Mouse (Mus musculus) stomach, embryonic 14.5 days (tissue): Measurements from ENCODE around the gene Timm29. TPM values are rescaled to one million over a fixed set of nuclear protein-coding genes. Genes with fewer than 3 reads are reported as not detected.
"Not testable (repeated sequence)": the region's sequence is repeated elsewhere in the genome, so short reads cannot be mapped to it uniquely, and the experiment has no call there.

Experiments used
- ATAC-seq: fragments of 200-750 bp; cut with Nextera tagmentation; 2 replicates; pipeline ENCODE4 v1.8.0; 2017; ENCODE audit warnings: low read depth, moderate TSS enrichment; ENCODE audit not compliant: insufficient number of reproducible peaks, insufficient read depth, low FRiP score
- H3K27ac ChIP-seq: fragments of 300-500 bp; sonication (generic); 2 replicates; pipeline ENCODE4 v1.5.1; 2014; ENCODE audit warnings: mild to moderate bottlenecking, low read length, moderate library complexity, mixed read lengths
- H3K27me3 ChIP-seq: fragments of 300-500 bp; sonication (generic); 2 replicates; pipeline ENCODE4 v1.6.1; 2014; ENCODE audit warnings: low read length, control low read depth, mixed read lengths; ENCODE audit not compliant: control insufficient read depth, insufficient read depth
- H3K36me3 ChIP-seq: fragments of 300-500 bp; sonication (generic); 2 replicates; pipeline ENCODE4 v1.6.1; 2014; ENCODE audit warnings: mild to moderate bottlenecking, control low read depth, low read length, moderate library complexity, mixed read lengths; ENCODE audit not compliant: control insufficient read depth, insufficient read depth
- H3K4me1 ChIP-seq: fragments of 300-500 bp; sonication (generic); 2 replicates; pipeline ENCODE4 v1.6.1; 2014; ENCODE audit warnings: low read length, control low read depth, mixed read lengths; ENCODE audit not compliant: control insufficient read depth, insufficient read depth
- H3K4me2 ChIP-seq: fragments of 300-500 bp; sonication (generic); replicated peaks from 2 replicates; pipeline ENCODE4 v1.6.1; 2014; ENCODE audit warnings: low read depth, low read length, control low read depth
- H3K4me3 ChIP-seq: fragments of 300-500 bp; sonication (generic); 2 replicates; pipeline ENCODE4 v1.5.1; 2014; ENCODE audit warnings: low read depth, low read length, control low read depth
- H3K9ac ChIP-seq: fragments of 300-500 bp; sonication (generic); replicated peaks from 2 replicates; pipeline ENCODE4 v1.6.1; 2014; ENCODE audit warnings: low read depth, mild to moderate bottlenecking, control low read depth, low read length, moderate library complexity, mixed read lengths
- H3K9me3 ChIP-seq: fragments of 300-500 bp; sonication (generic); 2 replicates; pipeline ENCODE4 v1.6.1; 2016; ENCODE audit warnings: low read depth, low read length, control low read depth; ENCODE audit not compliant: control insufficient read depth
- WGBS: fragments of 180-500 bp; shearing (Covaris S2); extraction: QIAGEN DNeasy Blood & Tissue Kit; methylation state at CpG from one replicate; pipeline ENCODE4 v1.1.7; 2014; 5-methylcytosine and 5-hydroxymethylcytosine counted together
- polyA plus RNA-seq: library from polyadenylated mRNA; unstranded; fragments of >200 nt; fragmentation: Nextera tagmentation; extraction: Ambion mirVana; gene quantifications from 2 replicates; pipeline ENCODE4 v1.2.1, GENCODE M21; 2014

Gene Timm29
- polyA plus RNA-seq, 1 experiment from 2014 or later: 29.4 TPM

DNA sequence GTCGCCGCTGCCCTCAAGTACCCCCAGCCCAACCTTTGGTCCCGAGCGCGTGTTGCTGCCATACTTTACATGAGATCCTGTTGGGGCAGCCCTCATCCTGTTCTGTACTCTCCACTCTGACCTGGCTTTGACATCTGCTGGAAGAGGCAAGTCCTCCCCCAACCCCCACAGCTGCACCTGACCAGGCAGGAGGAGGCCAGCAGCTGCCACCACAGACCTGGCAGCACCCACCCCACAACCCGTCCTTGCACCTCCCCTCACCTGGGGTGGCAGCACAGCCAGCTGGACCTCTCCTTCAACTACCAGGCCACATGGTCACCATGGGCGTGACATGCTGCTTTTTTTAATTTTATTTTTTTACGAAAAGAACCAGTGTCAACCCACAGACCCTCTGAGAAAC, 4.2 kb upstream of the Timm29 start:
- 90% methylated on average over 8 of the region's 8 CpGs for WGBS
- peaks cover 67% of the 10 kb centered on the region for H3K36me3 ChIP-seq
- no peak for ATAC-seq
- H3K4me1 ChIP-seq: peaks cover 8% of the 10 kb centered on the region
- no peaks in the 10 kb centered on the region for H3K9me3 ChIP-seq
- H3K4me2 ChIP-seq: no peak overlapping the region
- H3K4me3 ChIP-seq: no peak overlapping the region
- no peak overlapping the region for H3K27ac ChIP-seq
- H3K27me3 ChIP-seq: no peaks in the 10 kb centered on the region
- no peak overlapping the region for H3K9ac ChIP-seq

DNA sequence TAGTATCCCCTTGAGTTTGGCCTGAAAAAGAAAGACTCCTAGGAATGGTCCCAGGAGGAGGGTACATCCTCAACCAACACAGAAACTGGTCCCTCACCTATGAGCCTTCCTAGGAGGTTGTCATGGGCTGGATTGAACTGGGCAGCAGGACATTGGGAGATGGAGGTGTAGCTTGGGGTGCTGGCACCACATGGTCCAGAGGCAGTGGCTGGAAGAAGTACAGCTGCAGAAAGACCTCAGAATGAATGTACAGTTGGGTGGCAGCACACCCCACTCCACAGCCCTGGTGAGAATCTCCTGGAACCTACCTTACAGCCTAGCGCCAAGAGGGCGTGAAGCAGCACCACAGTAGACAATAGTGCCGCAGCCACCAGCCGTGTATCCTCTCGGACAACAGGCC, 3.0 kb upstream of the Timm29 start:
- H3K9ac ChIP-seq: no peak overlapping the region
- peaks cover 19% of the 10 kb centered on the region for H3K4me1 ChIP-seq
- no peak overlapping the region for H3K27ac ChIP-seq
- no peaks in the 10 kb centered on the region for H3K27me3 ChIP-seq
- no peak overlapping the region for H3K4me2 ChIP-seq
- ATAC-seq: no peak
- no peaks in the 10 kb centered on the region for H3K9me3 ChIP-seq
- 89% methylated on average over 5 of the region's 5 CpGs for WGBS
- no peak overlapping the region for H3K4me3 ChIP-seq
- H3K36me3 ChIP-seq: peaks cover 57% of the 10 kb centered on the region

DNA sequence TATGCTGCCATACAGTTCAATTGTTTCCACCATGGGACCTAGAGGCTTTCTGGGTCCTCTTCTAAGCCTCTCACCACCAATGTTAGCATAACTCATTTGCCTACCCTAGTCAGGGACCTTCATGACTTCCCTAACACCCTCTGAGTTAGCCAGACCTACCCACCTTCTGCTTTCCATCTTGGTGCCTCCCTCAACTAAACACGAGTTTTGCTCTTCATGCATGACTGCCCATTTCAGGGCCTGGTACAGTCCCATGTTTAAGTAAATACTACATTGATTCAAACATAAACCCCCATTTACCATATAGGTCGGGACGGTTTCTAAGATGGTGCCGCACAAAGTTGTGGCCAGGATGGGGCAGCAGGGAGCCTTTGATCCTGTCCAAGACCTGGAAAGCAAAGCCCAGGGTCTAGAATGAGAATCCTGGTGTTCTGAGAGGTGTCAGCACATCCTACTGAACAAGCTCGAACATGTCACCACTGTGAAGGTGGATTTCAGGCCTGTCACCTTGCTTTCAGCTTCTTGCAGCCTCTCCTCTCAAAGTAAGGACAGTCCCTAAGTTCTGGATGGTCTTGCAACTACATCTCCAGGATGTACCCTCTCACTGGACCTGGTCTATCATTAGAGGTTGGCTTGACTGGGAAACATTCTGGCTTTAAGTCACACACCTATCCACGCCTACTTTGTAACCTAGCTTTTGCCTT, 1.2 kb upstream of the Timm29 start:
- no peak for ATAC-seq
- Histone ChIP-seq H3K36me3 (peaks cover 47% of the 10 kb centered on the region), H3K4me1 (peaks cover 19% of the 10 kb centered on the region), H3K9ac (no peak overlapping the region), H3K27me3 (no peaks in the 10 kb centered on the region), H3K4me2 (peak overlapping the region; percentile 88), H3K4me3 (peak overlapping the region; percentile 93; the same call in 1 of the 2 replicates), H3K27ac (no peak overlapping the region), H3K9me3 (no peaks in the 10 kb centered on the region)
- WGBS: 78% methylated on average over 6 of the region's 6 CpGs

DNA sequence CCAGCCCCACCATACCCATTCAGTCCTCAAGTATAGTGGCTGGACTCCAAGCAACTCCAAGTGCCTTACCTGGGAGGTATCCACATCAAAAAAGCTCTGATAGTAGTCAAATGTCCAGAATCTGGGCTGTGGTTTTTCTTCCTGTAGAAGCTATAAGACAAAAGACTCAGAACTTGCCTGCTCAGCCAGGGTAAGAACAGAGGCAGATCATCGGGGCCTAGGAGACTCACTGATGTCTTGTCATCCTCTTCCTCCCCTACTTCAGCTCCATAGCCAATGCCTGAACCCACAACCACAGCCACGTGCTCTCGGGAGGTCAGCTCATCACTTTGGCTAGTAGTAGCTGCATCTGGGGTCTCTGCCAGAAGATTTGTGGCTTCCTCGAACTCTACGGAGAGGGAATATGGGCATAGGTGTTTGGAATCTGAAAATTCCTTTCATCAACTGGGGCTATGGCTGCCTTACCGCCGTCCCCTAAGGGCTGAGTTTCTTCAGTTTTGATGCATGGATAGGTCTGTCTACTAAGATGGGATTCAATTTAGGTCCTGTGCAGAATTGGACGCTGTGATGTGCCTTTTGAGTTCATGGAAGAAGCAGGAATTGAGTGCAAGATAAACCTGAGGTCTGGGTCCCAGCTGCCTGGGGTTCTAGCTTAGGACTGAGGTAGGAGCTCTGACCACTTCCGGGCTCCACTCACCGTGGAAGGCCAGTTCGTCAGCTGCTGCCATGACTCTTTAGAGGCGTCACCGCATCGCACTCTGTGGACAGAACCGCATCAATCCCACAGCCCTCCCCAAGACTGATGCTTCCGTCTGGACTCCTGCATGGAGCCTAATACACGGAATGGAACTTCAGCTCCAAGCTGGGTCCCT, 455 bp upstream of the Timm29 start:
- peak overlapping the region; percentile 14; the same call in 1 of the 2 replicates for H3K9ac ChIP-seq
- H3K4me1 ChIP-seq: peaks cover 19% of the 10 kb centered on the region
- peak overlapping the region; percentile 93 for H3K4me3 ChIP-seq
- peaks cover 39% of the 10 kb centered on the region for H3K36me3 ChIP-seq
- H3K9me3 ChIP-seq: no peaks in the 10 kb centered on the region
- WGBS: 19% methylated on average over 17 of the region's 17 CpGs
- peak overlapping the region; percentile 88 for H3K4me2 ChIP-seq
- H3K27me3 ChIP-seq: no peaks in the 10 kb centered on the region
- ATAC-seq: no peak; the same call in 1 of the 2 replicates
- peak overlapping the region; percentile 70; the same call in 1 of the 2 replicates for H3K27ac ChIP-seq

DNA sequence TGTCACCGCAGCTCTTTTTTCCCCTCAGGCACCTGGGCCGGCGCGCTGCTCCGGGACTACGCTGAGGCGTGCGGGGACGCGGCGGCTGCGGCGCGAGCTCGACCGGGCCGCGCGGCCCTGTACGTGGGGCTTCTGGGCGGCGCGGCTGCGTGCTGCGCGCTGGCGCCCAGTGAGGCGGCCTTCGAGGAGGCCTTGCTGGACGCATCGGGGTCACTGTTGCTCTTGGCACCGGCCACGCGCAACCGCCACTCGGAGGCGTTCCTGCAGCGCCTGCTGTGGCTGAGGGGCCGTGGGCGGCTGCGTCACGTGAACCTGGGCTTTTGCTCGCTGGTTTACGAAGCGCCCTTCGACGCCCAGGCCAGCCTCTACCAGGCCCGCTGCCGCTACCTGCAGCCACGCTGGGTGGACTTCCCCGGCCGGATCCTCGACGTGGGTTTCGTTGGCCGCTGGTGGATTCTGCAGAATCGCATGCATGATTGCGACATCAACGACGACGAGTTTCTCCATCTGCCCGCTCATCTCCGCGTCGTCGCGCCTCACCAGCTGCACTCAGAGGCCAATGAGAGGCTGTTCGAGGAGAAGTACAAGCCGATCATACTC, 700 bp downstream of the Timm29 start:
- Histone ChIP-seq H3K27me3 (no peaks in the 10 kb centered on the region), H3K36me3 (peaks cover 27% of the 10 kb centered on the region)

DNA sequence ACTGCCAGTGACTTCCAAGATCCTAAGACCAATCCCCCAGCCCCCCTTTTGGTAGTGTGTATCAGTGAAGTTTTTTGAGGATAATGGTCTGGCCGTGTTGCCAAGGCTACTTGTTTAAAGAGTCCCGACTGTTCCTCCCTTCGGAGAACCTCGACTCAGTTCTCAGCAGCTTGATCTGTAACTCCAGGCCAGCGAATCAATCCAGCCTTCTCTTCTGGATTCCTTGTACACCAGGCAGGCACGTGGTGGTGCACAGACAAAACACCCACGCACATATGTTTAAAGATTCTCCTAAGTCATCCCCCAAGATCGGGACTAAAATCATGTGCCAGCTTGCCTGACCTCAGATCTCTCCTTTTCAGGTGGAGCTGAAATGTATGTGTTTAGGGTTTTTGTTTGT, 1.8 kb downstream of the Timm29 start:
- peaks cover 16% of the 10 kb centered on the region for H3K36me3 ChIP-seq
- H3K4me1 ChIP-seq: peaks cover 19% of the 10 kb centered on the region
- not testable (repeated sequence) for H3K27ac ChIP-seq, H3K9me3 ChIP-seq, H3K9ac ChIP-seq, H3K27me3 ChIP-seq, H3K4me2 ChIP-seq, H3K4me3 ChIP-seq, ATAC-seq
- WGBS: 87% methylated on average over 8 of the region's 8 CpGs

More for the DNA sequence above, 700 bp downstream of the Timm29 start:
- Histone ChIP-seq H3K4me3 (peak overlapping the region; percentile 93), H3K9ac (peak overlapping the region; percentile 83), H3K27ac (peak overlapping the region; percentile 70), H3K4me1 (peaks cover 19% of the 10 kb centered on the region), H3K4me2 (peak overlapping the region; percentile 93), H3K9me3 (no peaks in the 10 kb centered on the region)
- peak; percentile 48; the same call in 1 of the 2 replicates for ATAC-seq
- WGBS: under 1% methylated on average over 55 of the region's 69 CpGs

DNA sequence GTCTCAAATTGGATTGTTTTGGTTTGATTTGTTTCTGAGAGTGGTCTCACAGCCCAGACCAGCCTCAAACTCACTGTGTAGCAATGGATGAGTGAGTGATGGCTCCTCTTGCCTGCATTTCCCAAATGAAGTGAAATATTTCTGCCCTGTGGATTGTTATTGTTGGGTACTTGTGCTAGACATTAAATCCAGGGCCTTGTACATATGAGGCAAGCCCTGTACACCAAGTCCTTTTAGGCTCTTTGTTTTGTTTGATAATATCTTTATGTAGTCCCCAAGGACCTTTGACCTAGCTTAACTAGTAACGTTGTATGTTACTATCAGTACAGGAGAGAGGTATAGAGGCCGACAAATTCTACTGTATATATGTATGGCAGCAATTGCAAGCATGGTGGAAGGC, 2.3 kb downstream of the Timm29 start:
- no peaks in the 10 kb centered on the region for H3K27me3 ChIP-seq
- H3K27ac ChIP-seq: no peak overlapping the region
- no peak overlapping the region for H3K4me3 ChIP-seq

DNA sequence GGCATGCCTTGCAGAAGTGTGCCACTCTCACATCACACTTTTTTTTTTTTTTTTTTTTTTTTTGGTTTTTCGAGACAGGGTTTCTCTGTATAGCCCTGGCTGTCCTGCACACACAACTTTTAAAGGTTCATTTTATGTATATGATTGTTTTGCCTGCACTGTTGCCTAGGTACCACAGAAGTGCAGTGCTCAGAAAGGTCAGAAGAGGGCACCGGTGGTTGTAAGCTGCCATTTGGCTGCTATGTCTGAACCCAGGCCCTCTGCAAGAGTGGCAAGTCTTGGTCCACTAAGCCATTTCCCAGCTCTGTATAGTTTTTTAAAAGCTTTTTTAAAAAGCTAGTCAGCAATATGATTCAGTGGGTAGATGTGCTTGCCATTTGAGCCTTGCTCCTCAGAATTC, 5.7 kb downstream of the Timm29 start:
- no peak overlapping the region for H3K9ac ChIP-seq
- 28% methylated on average over 2 of the region's 2 CpGs for WGBS
- no peak overlapping the region for H3K4me3 ChIP-seq
- no peak overlapping the region for H3K27ac ChIP-seq
- no peak overlapping the region for H3K4me2 ChIP-seq
- H3K9me3 ChIP-seq: no peaks in the 10 kb centered on the region
- ATAC-seq: no peak
- H3K27me3 ChIP-seq: no peaks in the 10 kb centered on the region
- H3K4me1 ChIP-seq: peaks cover 12% of the 10 kb centered on the region
- peaks cover 7% of the 10 kb centered on the region; the same call in 1 of the 2 replicates for H3K36me3 ChIP-seq

More for the DNA sequence above, 2.3 kb downstream of the Timm29 start:
- peaks cover 11% of the 10 kb centered on the region for H3K36me3 ChIP-seq
- WGBS: 83% methylated on average over 2 of the region's 2 CpGs
- H3K4me2 ChIP-seq: no peak overlapping the region
- H3K9me3 ChIP-seq: no peaks in the 10 kb centered on the region
- no peak overlapping the region for H3K9ac ChIP-seq
- peaks cover 19% of the 10 kb centered on the region for H3K4me1 ChIP-seq
- no peak for ATAC-seq
